Mouse (Mus musculus) cortical plate, adult 2 months (tissue): ENCODE measurements around the gene Eif3l.

ENCODE experiments used
- CTCF ChIP-seq: fragments of 200-500 bp; IDR thresholded peaks from 2 replicates; pipeline ENCODE4 v1.5.1; 2011; ENCODE audit warnings: mild to moderate bottlenecking, control low read depth, low read length; ENCODE audit not compliant: insufficient read depth; ENCODE audit errors: extremely low read depth
- POLR2A ChIP-seq: fragments of 200-500 bp; IDR thresholded peaks from 2 replicates; pipeline ENCODE4 v1.6.1; 2011; ENCODE audit warnings: mild to moderate bottlenecking, low read length, control low read depth; ENCODE audit not compliant: insufficient read depth; ENCODE audit errors: extremely low read depth

DNA sequence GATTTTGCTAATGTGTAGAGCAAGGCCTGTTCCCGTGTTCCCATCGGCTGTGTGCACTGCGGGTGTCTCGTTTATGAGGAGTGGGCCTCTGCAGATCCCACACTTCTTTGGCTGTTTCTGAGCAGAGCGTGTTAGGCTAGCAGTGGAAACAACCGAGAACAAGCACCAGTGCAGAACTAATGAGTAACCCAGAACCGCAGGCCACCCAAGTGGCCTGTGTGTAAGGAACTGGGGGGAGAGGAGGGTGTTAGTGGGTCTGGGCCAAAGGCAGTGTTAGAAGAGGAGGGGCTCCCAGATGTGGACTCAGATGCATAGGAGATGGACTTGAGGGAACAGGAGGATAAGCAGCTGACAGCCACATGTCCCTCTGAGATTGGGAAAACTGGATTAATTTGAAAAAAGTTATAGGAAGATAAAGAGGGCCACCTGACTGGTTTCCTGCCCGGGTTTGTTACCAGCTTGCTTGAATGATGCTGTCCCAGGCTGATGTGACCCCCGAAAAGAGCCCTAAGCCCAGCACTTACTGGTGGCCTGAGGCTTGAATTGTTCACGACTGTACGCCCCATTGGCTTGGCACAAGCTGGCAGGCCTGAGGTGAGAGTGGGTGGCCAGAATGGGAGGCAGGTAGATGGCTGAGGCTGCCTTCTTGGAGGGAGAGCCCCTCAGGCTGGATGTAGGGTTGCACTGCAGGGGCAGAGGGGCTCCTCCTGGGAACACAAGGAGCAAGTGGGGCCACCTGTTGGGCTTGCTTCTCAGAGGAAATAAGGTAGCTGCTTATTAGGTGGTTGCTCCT lies 61.0 kb downstream of the Eif3l start:
- no peak for TF ChIP-seq CTCF
- TF ChIP-seq POLR2A, result no peak
